Mouse (Mus musculus) brain, embryonic 14.5 days (tissue): ENCODE results near the gene H2-T24.
"Not testable (repeated sequence)": the region's sequence is repeated elsewhere in the genome, so short reads cannot be mapped to it uniquely, and the experiment has no call there.

Source experiments
- CTCF ChIP-seq: fragments of 200-500 bp; IDR thresholded peaks from 2 replicates; pipeline ENCODE4 v1.5.1; 2012; ENCODE audit warnings: inconsistent platforms, mild to moderate bottlenecking, moderate library complexity, borderline replicate concordance; ENCODE audit not compliant: insufficient read depth, insufficient read length; ENCODE audit errors: extremely low read depth
- POLR2A ChIP-seq: fragments of 200-500 bp; IDR thresholded peaks from 2 replicates; pipeline ENCODE4 v1.6.1; 2012; ENCODE audit warnings: mild to moderate bottlenecking, inconsistent platforms, borderline replicate concordance; ENCODE audit not compliant: poor library complexity, insufficient read depth, insufficient read length, severe bottlenecking; ENCODE audit errors: extremely low read depth

GRCm38 (mm10) chr17:36032351-36032875, 12.1 kb upstream of the H2-T24 start, which contains the start of gene H2-T23:
- TF ChIP-seq CTCF, POLR2A: not testable (repeated sequence)
